Mouse (Mus musculus): ENCODE data around the gene Cpe.
A peak's percentile ranks its signal among the peaks of the same experiment; 100 is the strongest.

Cpe gene

DNA sequence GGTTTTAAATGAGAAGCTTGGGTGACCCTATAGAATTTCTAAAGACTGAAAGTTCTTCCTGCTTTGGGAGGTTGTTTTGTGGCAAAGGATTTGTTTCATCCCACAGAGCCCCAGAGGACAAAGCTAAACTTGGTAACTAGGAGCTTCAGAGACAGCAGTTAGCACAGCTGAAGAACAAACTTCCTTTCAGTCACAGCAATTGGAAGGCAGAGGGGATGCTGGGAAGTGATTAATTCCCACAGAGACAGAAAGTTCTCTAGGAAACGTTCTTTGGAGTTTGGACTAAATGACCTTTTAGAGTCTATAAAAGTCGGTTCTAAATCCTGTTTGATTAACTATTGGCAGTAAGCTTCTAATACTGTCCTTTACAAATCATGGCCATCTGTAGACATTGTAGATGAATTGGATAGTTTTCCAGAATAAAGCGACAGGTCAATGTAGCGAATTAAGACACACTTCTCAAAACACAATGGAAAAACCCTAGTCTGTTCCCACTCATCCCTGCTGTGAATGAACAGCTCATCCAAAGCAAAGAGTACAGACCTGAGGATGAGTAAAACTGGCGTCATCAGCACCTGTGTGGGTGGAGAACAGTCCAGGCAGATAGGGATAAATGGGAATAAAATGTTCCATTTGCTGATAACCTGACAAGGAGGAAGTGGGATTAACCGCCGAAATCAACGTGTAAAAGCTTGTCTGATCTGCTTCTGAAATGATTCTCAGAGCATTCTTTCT lies 58.6 kb downstream of the Cpe start:
- Histone ChIP-seq H3K36me3 (ENCODE audit: insufficient read depth, low read length) (no peaks in the 10 kb centered on the region), H3K9me3 (ENCODE audit: low read length) (no peaks in the 10 kb centered on the region)

DNA sequence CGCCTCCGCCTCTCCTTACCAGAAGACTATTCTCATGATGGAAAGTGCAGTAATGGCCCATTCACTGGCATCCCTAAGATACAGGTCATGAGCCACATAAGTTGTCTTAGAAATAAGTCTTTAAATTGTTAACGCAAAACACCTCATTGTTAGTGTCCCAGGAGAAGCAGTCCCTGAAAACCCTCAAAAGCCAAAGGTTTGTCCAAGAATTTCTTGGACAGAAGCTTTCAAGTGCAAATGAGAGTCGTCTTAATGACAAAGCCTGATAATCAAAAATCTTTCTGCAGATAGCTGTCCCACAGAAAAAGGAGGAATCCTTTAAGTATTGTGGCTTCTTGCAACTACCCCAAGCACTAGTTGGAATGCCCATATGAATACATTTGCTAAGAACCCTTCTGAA lies 60.7 kb downstream of the Cpe start:
- no peak overlapping the region for H3K4me3 ChIP-seq (replicated peaks; ENCODE audit: low read length)
- H3K36me3 ChIP-seq (ENCODE audit: insufficient read depth, low read length) = no peaks in the 10 kb centered on the region
- no peaks in the 10 kb centered on the region for H3K27me3 ChIP-seq (ENCODE audit: insufficient read depth, low read length)
- no peak for TF ChIP-seq CTCF (conservative IDR thresholded peaks at IDR 0.05; ENCODE audit: low read length)
- peak; percentile 83 for TF ChIP-seq NANOG (IDR thresholded peaks at IDR 0.05; ENCODE audit: borderline replicate concordance, low read length)
- no peak for TF ChIP-seq POU5F1 (IDR thresholded peaks at IDR 0.05; ENCODE audit: borderline replicate concordance, low read length)
- H3K4me1 ChIP-seq (replicated peaks; ENCODE audit: low read depth, low read length) = peaks cover 83% of the 10 kb centered on the region
- no peaks in the 10 kb centered on the region for H3K9me3 ChIP-seq (ENCODE audit: low read length)

More for the DNA sequence above, 58.6 kb downstream of the Cpe start:
- H3K4me1 ChIP-seq (replicated peaks; ENCODE audit: low read depth, low read length) = peaks cover 74% of the 10 kb centered on the region
- no peaks in the 10 kb centered on the region for H3K27me3 ChIP-seq (ENCODE audit: insufficient read depth, low read length)
- TF ChIP-seq NANOG (IDR thresholded peaks at IDR 0.05; ENCODE audit: borderline replicate concordance, low read length) (no peak), CTCF (conservative IDR thresholded peaks at IDR 0.05; ENCODE audit: low read length) (no peak), POU5F1 (IDR thresholded peaks at IDR 0.05; ENCODE audit: borderline replicate concordance, low read length) (no peak)
- H3K4me3 ChIP-seq (replicated peaks; ENCODE audit: low read length) = no peak overlapping the region

DNA sequence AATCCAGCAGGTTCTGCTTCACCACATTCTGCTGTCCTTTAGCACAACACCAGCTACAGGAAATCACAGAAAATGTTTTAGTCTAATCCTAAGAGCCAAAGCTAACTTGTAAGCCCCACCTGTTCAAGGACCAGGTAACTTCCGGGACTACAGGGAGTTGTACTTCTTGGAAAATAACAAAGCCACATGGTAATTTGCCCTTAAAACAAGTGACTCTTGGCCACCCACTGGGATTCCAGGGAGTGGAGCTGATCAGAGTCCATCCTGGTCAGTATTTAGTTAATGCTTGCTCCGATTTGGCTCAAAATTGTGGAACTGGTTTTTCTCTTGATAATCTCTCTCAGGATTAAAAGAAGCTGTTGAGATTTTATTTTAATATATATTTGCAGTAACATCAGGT lies 61.1 kb downstream of the Cpe start:
- Histone ChIP-seq H3K36me3 (ENCODE audit: insufficient read depth, low read length) (no peaks in the 10 kb centered on the region), H3K4me1 (replicated peaks; ENCODE audit: low read depth, low read length) (peaks cover 80% of the 10 kb centered on the region), H3K27me3 (ENCODE audit: insufficient read depth, low read length) (no peaks in the 10 kb centered on the region), H3K9me3 (ENCODE audit: low read length) (no peaks in the 10 kb centered on the region), H3K4me3 (replicated peaks; ENCODE audit: low read length) (no peak overlapping the region)
- no peak for TF ChIP-seq POU5F1 (IDR thresholded peaks at IDR 0.05; ENCODE audit: borderline replicate concordance, low read length)
- TF ChIP-seq NANOG (IDR thresholded peaks at IDR 0.05; ENCODE audit: borderline replicate concordance, low read length) = no peak
- no peak for TF ChIP-seq CTCF (conservative IDR thresholded peaks at IDR 0.05; ENCODE audit: low read length)

DNA sequence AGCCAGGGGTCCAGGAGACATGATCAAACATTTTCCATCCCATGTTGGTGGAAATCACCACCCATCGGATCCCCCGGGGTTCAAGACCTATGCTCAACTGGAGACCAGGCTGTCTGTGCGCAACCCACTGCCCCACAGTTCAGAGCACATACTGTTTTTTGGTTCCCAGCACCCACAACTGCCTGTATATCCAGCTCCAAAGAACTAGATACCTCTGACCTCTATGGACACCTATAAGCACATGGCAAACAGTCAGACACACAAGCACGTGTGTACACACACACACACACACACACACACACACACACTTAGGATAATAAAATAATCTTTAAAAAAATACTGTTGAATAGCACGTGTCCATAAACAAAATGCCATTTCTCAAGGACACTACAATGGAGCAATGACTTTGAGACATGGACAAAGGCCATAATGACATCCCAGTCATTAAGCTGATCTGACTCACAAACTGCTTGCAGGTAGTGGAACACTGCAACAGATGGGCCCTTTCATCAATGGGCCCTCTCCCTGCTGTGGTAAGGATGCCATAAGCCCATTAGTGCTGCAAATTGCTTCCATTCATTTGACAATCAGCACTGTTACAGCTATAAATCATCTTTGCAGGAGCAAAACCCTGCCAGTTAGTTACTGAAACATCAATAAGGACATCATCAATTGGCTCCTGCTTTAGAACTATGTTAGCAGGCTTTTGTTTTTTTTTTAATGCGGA lies 63.7 kb downstream of the Cpe start:
- no peak overlapping the region for H3K4me3 ChIP-seq (replicated peaks; ENCODE audit: low read length)
- TF ChIP-seq POU5F1 (IDR thresholded peaks at IDR 0.05; ENCODE audit: borderline replicate concordance, low read length) (no peak), NANOG (IDR thresholded peaks at IDR 0.05; ENCODE audit: borderline replicate concordance, low read length) (peak; percentile 64; the same call in 1 of the 2 replicates)
- no peaks in the 10 kb centered on the region for H3K9me3 ChIP-seq (ENCODE audit: low read length)
- peaks cover 62% of the 10 kb centered on the region for H3K4me1 ChIP-seq (replicated peaks; ENCODE audit: low read depth, low read length)
- H3K27me3 ChIP-seq (ENCODE audit: insufficient read depth, low read length) = no peaks in the 10 kb centered on the region; the same call in 1 of the 2 replicates
- H3K36me3 ChIP-seq (ENCODE audit: insufficient read depth, low read length) = no peaks in the 10 kb centered on the region

DNA sequence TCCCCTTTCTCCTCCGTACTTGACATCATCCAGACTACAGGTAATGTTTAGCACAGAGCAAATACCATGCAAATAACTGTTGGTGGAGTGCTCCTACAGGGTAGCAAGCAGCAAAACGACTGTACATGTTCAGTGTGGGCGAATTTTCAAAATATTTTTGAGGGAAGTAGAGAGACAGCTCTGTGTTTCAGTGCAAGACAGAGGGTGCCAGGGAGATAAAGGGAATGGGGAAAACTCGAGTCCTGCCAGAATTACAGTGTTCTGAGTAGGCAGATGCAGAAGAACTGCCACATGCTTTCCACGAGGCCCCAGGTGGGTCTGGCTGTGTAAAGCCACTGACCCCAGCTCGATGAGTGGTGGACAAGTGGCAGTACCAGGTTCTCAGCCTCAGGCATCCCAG lies 64.8 kb downstream of the Cpe start:
- H3K4me3 ChIP-seq (replicated peaks; ENCODE audit: low read length) = no peak overlapping the region
- TF ChIP-seq POU5F1 (IDR thresholded peaks at IDR 0.05; ENCODE audit: borderline replicate concordance, low read length) = no peak
- no peak for TF ChIP-seq NANOG (IDR thresholded peaks at IDR 0.05; ENCODE audit: borderline replicate concordance, low read length)
- TF ChIP-seq CTCF (conservative IDR thresholded peaks at IDR 0.05; ENCODE audit: low read length) = no peak
- no peaks in the 10 kb centered on the region; the same call in 1 of the 2 replicates for H3K27me3 ChIP-seq (ENCODE audit: insufficient read depth, low read length)
- no peaks in the 10 kb centered on the region for H3K9me3 ChIP-seq (ENCODE audit: low read length)
- H3K4me1 ChIP-seq (replicated peaks; ENCODE audit: low read depth, low read length) = peaks cover 51% of the 10 kb centered on the region
- H3K36me3 ChIP-seq (ENCODE audit: insufficient read depth, low read length) = no peaks in the 10 kb centered on the region

DNA sequence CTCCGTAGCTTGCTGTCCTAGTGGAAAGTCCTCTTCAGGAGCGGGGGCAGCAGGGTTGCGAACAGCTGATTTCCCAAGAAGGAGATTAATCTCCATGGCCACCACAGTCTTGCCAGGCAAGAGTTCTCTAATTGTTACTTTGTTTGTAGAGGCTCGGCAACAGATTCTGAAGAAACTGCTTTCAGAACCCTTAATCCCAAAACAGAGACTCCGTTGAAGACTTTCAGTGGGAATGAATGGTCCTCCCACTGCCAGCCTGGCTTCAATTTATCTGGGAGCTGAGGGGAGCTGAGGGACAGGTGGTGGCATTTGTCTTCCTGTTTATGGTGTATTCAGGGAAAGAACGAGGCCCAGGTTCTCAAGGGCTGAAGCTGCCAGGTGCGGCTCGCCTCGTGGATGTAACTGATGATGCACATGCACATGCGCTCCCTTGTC lies 68.2 kb downstream of the Cpe start:
- Histone ChIP-seq H3K36me3 (ENCODE audit: insufficient read depth, low read length) (no peaks in the 10 kb centered on the region), H3K9me3 (ENCODE audit: low read length) (no peaks in the 10 kb centered on the region), H3K4me1 (replicated peaks; ENCODE audit: low read depth, low read length) (peaks cover 30% of the 10 kb centered on the region), H3K27me3 (ENCODE audit: insufficient read depth, low read length) (no peaks in the 10 kb centered on the region; the same call in 1 of the 2 replicates), H3K4me3 (replicated peaks; ENCODE audit: low read length) (no peak overlapping the region)
- TF ChIP-seq POU5F1 (IDR thresholded peaks at IDR 0.05; ENCODE audit: borderline replicate concordance, low read length) = no peak
- no peak for TF ChIP-seq NANOG (IDR thresholded peaks at IDR 0.05; ENCODE audit: borderline replicate concordance, low read length)
- TF ChIP-seq CTCF (conservative IDR thresholded peaks at IDR 0.05; ENCODE audit: low read length) = no peak

DNA sequence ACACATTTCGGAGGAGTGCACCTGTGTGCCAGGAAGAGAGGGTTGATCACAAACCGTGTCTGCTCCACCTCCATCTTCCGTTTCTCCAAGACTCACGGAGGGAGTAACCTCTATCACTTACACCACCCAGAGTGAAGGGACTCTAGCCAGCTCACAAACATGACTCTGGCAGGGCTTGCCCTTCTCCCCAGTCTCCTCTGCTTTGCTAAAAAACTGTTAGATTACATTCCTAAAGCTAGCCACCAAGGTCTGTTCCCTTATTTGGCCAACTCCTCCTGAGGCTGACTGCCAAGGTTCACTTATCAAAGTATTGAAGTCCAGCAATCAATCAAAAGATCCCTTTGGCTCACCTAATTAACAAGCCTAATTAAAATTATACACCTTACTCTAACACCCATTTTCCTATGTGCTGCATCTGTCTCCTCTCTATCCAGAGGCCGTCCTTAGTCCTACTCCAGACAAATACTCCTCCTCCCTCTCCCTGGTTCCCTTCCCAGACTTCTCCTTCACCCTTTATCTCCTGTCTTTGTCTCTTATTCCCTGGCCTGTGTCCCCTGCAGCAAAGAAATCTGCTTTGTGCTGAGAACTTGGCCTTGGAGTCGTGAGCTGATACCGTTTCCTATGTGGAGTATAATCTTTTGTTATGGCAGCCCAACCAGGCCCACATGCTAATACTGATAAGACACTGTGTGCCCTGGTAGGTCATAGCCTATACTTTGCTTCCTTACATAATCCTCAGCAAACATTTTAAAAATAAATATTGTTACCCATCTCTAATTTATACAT lies 72.3 kb downstream of the Cpe start:
- H3K9me3 ChIP-seq (ENCODE audit: low read length) = no peaks in the 10 kb centered on the region
- H3K27me3 ChIP-seq (ENCODE audit: insufficient read depth, low read length) = no peaks in the 10 kb centered on the region; the same call in 1 of the 2 replicates
- no peak overlapping the region for H3K4me3 ChIP-seq (replicated peaks; ENCODE audit: low read length)
- TF ChIP-seq CTCF (conservative IDR thresholded peaks at IDR 0.05; ENCODE audit: low read length) (no peak), NANOG (IDR thresholded peaks at IDR 0.05; ENCODE audit: borderline replicate concordance, low read length) (no peak), POU5F1 (IDR thresholded peaks at IDR 0.05; ENCODE audit: borderline replicate concordance, low read length) (no peak)
- H3K4me1 ChIP-seq (replicated peaks; ENCODE audit: low read depth, low read length) = peaks cover 31% of the 10 kb centered on the region
- H3K36me3 ChIP-seq (ENCODE audit: insufficient read depth, low read length) = no peaks in the 10 kb centered on the region

DNA sequence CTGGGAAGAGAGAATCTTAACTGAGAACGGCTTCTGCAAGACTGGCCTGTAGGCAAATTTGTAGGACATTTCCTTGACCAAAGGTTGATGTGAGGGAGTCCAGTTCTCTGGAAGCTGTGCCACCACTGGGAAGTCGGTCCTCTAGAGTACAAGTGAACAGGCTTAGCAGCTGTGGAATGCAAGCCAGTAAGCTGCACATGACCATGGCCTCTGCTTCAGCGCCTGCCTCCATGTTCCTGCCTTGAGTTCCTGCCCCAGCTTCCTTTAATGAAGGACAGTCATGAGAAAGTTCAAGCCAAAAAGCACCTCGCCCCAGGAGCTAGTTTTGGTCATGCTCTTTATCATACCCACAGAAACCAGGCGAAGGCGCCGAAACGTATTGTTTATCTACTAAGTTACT lies 73.2 kb downstream of the Cpe start:
- no peaks in the 10 kb centered on the region for H3K36me3 ChIP-seq (ENCODE audit: insufficient read depth, low read length)
- H3K9me3 ChIP-seq (ENCODE audit: low read length) = no peaks in the 10 kb centered on the region
- no peak overlapping the region for H3K4me3 ChIP-seq (replicated peaks; ENCODE audit: low read length)
- no peak for TF ChIP-seq CTCF (conservative IDR thresholded peaks at IDR 0.05; ENCODE audit: low read length)
- no peak for TF ChIP-seq NANOG (IDR thresholded peaks at IDR 0.05; ENCODE audit: borderline replicate concordance, low read length)
- TF ChIP-seq POU5F1 (IDR thresholded peaks at IDR 0.05; ENCODE audit: borderline replicate concordance, low read length) = no peak
- peaks cover 31% of the 10 kb centered on the region for H3K4me1 ChIP-seq (replicated peaks; ENCODE audit: low read depth, low read length)
- H3K27me3 ChIP-seq (ENCODE audit: insufficient read depth, low read length) = no peaks in the 10 kb centered on the region; the same call in 1 of the 2 replicates
